Mouse (Mus musculus) hematopoietic stem cell, adult 5-6 weeks (primary cell): Measurements from ENCODE around the gene Adamts9. TPM values are rescaled to one million over a fixed set of nuclear protein-coding genes. Genes with fewer than 3 reads are reported as not detected.

Experiments used
- ATAC-seq, 2 experiments: fragments of 125-278 bp in 1 of 2; replicated peaks in 1 of 2; 2 replicates each; pipeline ENCODE4 v1.8.0; 2016 to 2017; ENCODE audit warnings: inconsistent platforms in 2 of 2, mild to moderate bottlenecking in 2 of 2, moderate number of reproducible peaks in 2 of 2, low read depth in 1 of 2, moderate TSS enrichment in 1 of 2; ENCODE audit not compliant: low FRiP score in 2 of 2, poor library complexity in 2 of 2, severe bottlenecking in 2 of 2, insufficient read depth in 1 of 2, low TSS enrichment in 1 of 2
- total RNA-seq: library from RNA; stranded (forward); fragments of 172-1452, 232-1000 nt; gene quantifications from 2 replicates; pipeline ENCODE4 v1.2.3, GENCODE M21; 2017

The Adamts9 gene
- total RNA-seq, 1 experiment from 2014 or later = 0.60 TPM

GRCm38 (mm10) chr6:92724394-92724793 is 218.9 kb downstream of the Adamts9 start:
- no peak for ATAC-seq

Other genes with a start within 250 kb of the Adamts9 start
- gene Prickle2, start 237.3 kb downstream of the Adamts9 start, total RNA-seq = 0.05 TPM in 1 of 2 replicates, not detected in the other
- not detected in 2 replicates for gene A730049H05Rik, start 127.0 kb downstream of the Adamts9 start, total RNA-seq
- not detected in 2 replicates for gene Gm15737, start 74.1 kb downstream of the Adamts9 start, total RNA-seq